Mouse (Mus musculus): ENCODE data around the gene Mtrr. TPM values are rescaled to one million over a fixed set of nuclear protein-coding genes. Genes with fewer than 3 reads are reported as not detected.

Gene Mtrr
- polyA plus RNA-seq, 1 experiment from 2014 or later = 16.5 TPM

Other genes with a start within 250 kb of the Mtrr start
- 27.5 and 29.2 TPM in 2 replicates for gene Fastkd3, start 85 bp upstream of the Mtrr start, polyA plus RNA-seq (2016; fragmentation: Nextera tagmentation; extraction: Ambion mirVana)
- gene 1700001L19Rik, start 15.3 kb upstream of the Mtrr start, polyA plus RNA-seq (2016; fragmentation: Nextera tagmentation; extraction: Ambion mirVana) = 1.6 and 1.8 TPM in 2 replicates

All from neural tube, embryonic 12.5 days (tissue).